Mouse (Mus musculus) kidney, embryonic 15.5 days (tissue): Measurements from ENCODE around the gene Zbtb20. TPM values are rescaled to one million over a fixed set of nuclear protein-coding genes. Genes with fewer than 3 reads are reported as not detected.

Experiments used
- ATAC-seq: fragments of 200-750 bp; cut with Nextera tagmentation; replicated peaks from 2 replicates; pipeline ENCODE4 v1.8.0; 2017; ENCODE audit warnings: moderate TSS enrichment; ENCODE audit not compliant: low FRiP score
- H3K27ac ChIP-seq: fragments of 300-500 bp; sonication (generic); 2 replicates; pipeline ENCODE4 v1.5.1; 2015; ENCODE audit warnings: mild to moderate bottlenecking, inconsistent platforms
- H3K27me3 ChIP-seq: fragments of 300-500 bp; sonication (generic); 2 replicates; pipeline ENCODE4 v1.6.1; 2015; ENCODE audit warnings: inconsistent platforms
- H3K36me3 ChIP-seq: fragments of 300-500 bp; sonication (generic); 2 replicates; pipeline ENCODE4 v1.6.1; 2015; ENCODE audit warnings: inconsistent platforms
- H3K4me1 ChIP-seq: fragments of 300-500 bp; sonication (generic); 2 replicates; pipeline ENCODE4 v1.6.1; 2015; ENCODE audit warnings: inconsistent platforms
- H3K4me2 ChIP-seq: fragments of 300-500 bp; sonication (generic); 2 replicates; pipeline ENCODE4 v1.6.1; 2015; ENCODE audit warnings: moderate library complexity, mild to moderate bottlenecking, inconsistent platforms
- H3K4me3 ChIP-seq: fragments of 300-500 bp; sonication (generic); replicated peaks from 2 replicates; pipeline ENCODE4 v1.5.1; 2015; ENCODE audit warnings: mild to moderate bottlenecking, inconsistent platforms
- H3K9ac ChIP-seq: fragments of 300-500 bp; sonication (generic); 2 replicates; pipeline ENCODE4 v1.6.1; 2015; ENCODE audit warnings: mild to moderate bottlenecking, inconsistent platforms
- H3K9me3 ChIP-seq: fragments of 300-500 bp; sonication (generic); replicated peaks from 2 replicates; pipeline ENCODE4 v1.6.1; 2016; ENCODE audit warnings: inconsistent platforms
- WGBS: fragments of 180-500 bp; shearing (Covaris S2); methylation state at CpG from one replicate; pipeline ENCODE4 v1.1.7; 2015; ENCODE audit warnings: mixed read lengths; 5-methylcytosine and 5-hydroxymethylcytosine counted together
- polyA plus RNA-seq: library from polyadenylated mRNA; unstranded; fragments of >200 nt; fragmentation: Nextera tagmentation; extraction: Ambion mirVana; gene quantifications from 2 replicates; pipeline ENCODE4 v1.2.1, GENCODE M21; 2015

Zbtb20 gene
- polyA plus RNA-seq, 1 experiment from 2014 or later: 41.2 TPM

DNA sequence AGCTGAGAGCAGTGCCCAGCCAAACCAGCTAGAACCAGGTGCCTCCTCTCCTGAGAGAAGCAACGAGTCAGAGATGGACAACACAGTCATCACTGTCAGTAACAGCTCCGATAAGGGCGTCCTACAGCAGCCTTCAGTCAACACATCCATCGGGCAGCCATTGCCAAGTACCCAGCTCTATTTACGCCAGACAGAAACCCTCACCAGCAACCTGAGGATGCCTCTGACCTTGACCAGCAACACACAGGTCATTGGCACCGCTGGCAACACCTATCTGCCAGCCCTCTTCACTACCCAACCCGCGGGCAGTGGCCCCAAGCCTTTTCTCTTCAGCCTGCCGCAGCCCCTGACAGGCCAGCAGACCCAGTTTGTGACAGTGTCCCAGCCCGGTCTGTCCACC, 734.7 kb downstream of the Zbtb20 start:
- ATAC-seq: no peak
- Histone ChIP-seq H3K9ac (no peak overlapping the region), H3K36me3 (peaks cover 41% of the 10 kb centered on the region), H3K27ac (no peak overlapping the region), H3K4me3 (no peak overlapping the region), H3K9me3 (no peaks in the 10 kb centered on the region), H3K4me1 (peaks cover 6% of the 10 kb centered on the region; the same call in 1 of the 2 replicates), H3K27me3 (no peaks in the 10 kb centered on the region), H3K4me2 (no peak overlapping the region)
- WGBS: 92% methylated on average over 10 of the region's 10 CpGs

DNA sequence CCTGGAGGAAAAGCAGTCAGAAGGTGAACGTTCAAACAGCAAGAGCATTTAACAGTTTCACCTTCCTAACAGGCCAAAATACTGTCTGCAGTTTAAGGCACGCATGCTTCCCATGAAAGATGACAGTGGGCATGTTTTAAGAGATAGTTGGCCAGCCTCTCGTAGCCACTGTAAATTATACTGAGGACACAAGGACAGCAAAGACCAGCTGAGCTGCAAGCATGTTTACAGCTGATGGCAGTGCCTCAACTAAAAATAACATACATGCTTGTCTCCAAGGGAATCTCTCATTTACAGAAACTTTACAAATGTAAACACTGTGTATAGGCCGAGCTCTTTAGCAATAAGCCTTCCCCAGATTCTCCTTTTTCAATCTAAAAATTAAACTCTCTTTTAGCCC, 740.7 kb downstream of the Zbtb20 start:
- no peak for ATAC-seq
- Histone ChIP-seq H3K27ac (no peak overlapping the region), H3K9me3 (no peaks in the 10 kb centered on the region), H3K4me3 (no peak overlapping the region), H3K27me3 (no peaks in the 10 kb centered on the region), H3K9ac (no peak overlapping the region), H3K4me1 (peaks cover 18% of the 10 kb centered on the region), H3K36me3 (peaks cover 20% of the 10 kb centered on the region), H3K4me2 (no peak overlapping the region)
- WGBS: 47% methylated on average over 4 of the region's 4 CpGs

DNA sequence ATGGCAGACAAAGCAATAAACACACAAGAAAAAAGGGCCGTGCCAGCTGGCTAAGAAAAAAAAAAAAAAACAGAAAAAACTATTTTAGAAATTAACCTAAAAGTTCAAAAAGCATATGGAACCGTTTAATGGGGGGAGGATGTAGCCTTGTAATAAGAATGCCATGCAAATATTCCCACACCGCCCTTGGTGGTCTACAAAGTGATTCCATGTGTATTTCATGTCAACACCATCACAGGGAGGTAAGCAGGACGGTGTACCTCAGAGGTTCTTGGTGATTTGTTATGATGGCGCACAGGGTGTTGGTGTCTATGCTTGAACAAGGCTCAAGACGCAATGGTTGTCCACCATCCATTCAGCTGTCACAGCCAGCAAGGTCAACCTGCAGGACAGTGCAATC, 741.7 kb downstream of the Zbtb20 start:
- WGBS: 87% methylated on average over 6 of the region's 6 CpGs
- Histone ChIP-seq H3K27ac (no peak overlapping the region), H3K9ac (no peak overlapping the region), H3K4me2 (no peak overlapping the region), H3K4me3 (no peak overlapping the region), H3K4me1 (peaks cover 18% of the 10 kb centered on the region), H3K9me3 (no peaks in the 10 kb centered on the region), H3K27me3 (no peaks in the 10 kb centered on the region), H3K36me3 (peaks cover 13% of the 10 kb centered on the region)
- no peak for ATAC-seq

DNA sequence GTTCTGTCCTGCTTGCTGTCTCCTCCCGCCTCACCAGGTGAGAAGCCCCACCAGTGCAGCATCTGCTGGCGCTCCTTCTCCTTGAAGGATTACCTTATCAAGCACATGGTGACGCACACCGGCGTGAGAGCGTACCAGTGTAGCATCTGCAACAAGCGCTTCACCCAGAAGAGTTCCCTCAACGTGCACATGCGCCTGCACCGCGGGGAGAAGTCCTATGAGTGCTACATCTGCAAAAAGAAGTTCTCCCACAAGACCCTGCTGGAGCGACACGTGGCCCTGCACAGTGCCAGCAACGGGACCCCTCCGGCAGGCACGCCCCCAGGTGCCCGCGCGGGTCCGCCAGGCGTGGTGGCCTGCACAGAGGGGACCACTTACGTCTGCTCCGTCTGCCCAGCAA, 742.6 kb downstream of the Zbtb20 start:
- peaks cover 18% of the 10 kb centered on the region for H3K4me1 ChIP-seq
- ATAC-seq: no peak
- no peaks in the 10 kb centered on the region for H3K27me3 ChIP-seq
- no peak overlapping the region for H3K4me2 ChIP-seq
- peaks cover 8% of the 10 kb centered on the region for H3K36me3 ChIP-seq
- 92% methylated on average over 23 of the region's 23 CpGs for WGBS
- no peak overlapping the region for H3K9ac ChIP-seq
- no peak overlapping the region for H3K4me3 ChIP-seq
- H3K27ac ChIP-seq: no peak overlapping the region
- H3K9me3 ChIP-seq: no peaks in the 10 kb centered on the region

DNA sequence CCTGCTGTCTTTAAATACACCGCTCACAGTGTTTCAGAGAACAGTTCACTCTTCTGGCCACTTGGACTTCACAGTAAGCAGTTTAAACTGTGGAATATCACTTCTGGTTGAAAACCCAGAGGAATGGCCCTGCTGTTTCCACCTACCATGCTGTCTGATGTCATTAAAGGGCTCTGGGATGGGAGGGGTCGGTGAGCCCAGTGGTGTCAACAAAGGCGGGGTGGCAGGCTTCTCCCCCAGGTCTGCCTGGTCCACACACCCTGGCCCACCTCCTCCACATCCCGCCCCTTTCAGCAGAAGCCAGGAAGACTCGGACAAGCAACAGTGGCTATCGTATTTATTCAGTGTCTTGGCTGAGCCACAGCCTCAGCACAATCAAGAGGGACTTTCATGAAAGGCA, 743.6 kb downstream of the Zbtb20 start:
- WGBS: 41% methylated on average over 6 of the region's 6 CpGs
- no peak overlapping the region for H3K9ac ChIP-seq
- 0 out of 2 replicates have a peak overlapping the region, but pooled peaks have one; percentile 3 for H3K27ac ChIP-seq
- H3K9me3 ChIP-seq: no peaks in the 10 kb centered on the region
- peaks cover 8% of the 10 kb centered on the region for H3K36me3 ChIP-seq
- H3K4me3 ChIP-seq: no peak overlapping the region
- H3K27me3 ChIP-seq: no peaks in the 10 kb centered on the region
- peak; percentile 53; the same call in 1 of the 2 replicates for ATAC-seq
- peaks cover 17% of the 10 kb centered on the region for H3K4me1 ChIP-seq
- no peak overlapping the region for H3K4me2 ChIP-seq

DNA sequence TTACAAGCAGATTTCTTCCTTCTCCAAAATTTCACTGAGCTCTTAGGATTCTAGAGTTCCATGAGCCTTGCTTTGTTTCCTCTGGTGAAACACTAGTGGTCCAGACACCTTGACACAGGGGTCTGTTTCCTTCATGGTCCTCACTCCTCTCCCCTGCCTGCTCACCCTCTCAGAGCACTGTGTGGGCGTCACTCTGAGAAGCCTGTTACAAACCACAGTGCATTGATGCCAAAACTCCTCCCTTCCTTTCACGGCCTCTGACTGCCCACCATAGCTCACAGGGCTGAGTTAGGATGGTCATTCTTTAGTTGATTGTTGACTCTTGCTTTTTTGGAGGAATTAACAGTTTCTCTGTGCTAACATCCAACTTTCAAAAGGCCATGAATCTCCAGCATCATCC, 744.7 kb downstream of the Zbtb20 start:
- no peak overlapping the region for H3K4me3 ChIP-seq
- peaks cover 8% of the 10 kb centered on the region for H3K36me3 ChIP-seq
- H3K9ac ChIP-seq: no peak overlapping the region
- H3K27ac ChIP-seq: peak overlapping the region; percentile 41; the same call in 1 of the 2 replicates
- no peaks in the 10 kb centered on the region for H3K9me3 ChIP-seq
- peak; percentile 85 for ATAC-seq
- no peaks in the 10 kb centered on the region for H3K27me3 ChIP-seq
- peaks cover 12% of the 10 kb centered on the region for H3K4me1 ChIP-seq
- WGBS: 25% methylated on average over 2 of the region's 2 CpGs
- H3K4me2 ChIP-seq: no peak overlapping the region

DNA sequence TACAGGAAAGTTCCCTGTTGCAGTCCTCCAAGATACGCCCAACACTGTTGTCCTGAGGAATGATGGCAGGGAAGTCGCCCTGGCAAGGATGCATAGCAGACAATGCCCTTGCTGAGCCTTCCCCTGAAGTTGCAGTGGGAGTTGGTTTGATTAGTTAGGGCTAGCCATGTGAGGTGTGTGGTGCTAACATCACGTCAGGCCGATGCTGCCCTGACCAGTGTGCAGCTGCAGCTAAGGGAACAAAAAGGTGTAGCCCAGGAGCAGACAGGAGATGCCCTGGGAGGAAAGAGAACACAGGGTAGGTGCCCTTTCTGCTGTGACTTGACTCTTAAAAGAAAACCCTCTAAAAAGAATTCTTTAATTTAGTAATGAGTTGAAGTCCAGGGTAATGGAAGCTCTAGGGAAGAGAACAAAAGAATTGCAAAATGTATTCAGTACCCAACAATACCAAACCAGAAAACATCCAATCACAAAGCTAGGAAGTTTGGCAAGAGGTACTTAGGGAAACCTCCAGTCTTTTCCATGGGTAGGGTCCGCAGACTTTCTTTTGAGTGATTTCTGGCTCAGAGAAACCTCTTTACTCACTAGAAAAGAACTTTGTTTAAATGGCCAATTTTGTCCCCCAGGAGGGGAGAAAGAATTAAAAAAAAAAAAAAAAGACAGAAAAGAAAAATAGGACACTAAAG, 747.8 kb downstream of the Zbtb20 start:
- Histone ChIP-seq H3K4me2 (no peak overlapping the region), H3K36me3 (peaks cover 8% of the 10 kb centered on the region), H3K4me1 (peaks cover 6% of the 10 kb centered on the region), H3K9me3 (no peaks in the 10 kb centered on the region), H3K4me3 (no peak overlapping the region), H3K27ac (no peak overlapping the region), H3K27me3 (no peaks in the 10 kb centered on the region), H3K9ac (no peak overlapping the region)
- ATAC-seq: no peak
- 84% methylated on average over 5 of the region's 5 CpGs for WGBS

DNA sequence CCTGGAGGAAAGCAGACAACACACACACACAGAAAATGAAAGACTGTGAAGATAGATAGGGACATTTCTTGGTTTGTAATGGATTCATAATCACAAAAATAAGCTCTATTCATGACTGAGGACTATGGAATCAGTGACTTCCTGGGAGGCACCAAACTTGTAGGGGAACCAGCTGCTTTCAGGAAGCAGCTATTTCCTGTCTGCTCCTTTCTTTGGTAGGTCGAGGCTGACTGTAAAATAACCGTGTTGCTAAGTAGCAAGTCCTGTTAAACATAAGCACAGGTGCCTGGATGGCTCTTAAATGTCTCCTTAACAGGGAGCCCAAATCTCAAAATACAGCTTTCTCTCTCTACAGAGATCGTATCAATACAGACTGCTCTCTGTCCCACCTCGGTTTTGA, 749.2 kb downstream of the Zbtb20 start:
- ATAC-seq: no peak
- H3K27ac ChIP-seq: no peak overlapping the region

DNA sequence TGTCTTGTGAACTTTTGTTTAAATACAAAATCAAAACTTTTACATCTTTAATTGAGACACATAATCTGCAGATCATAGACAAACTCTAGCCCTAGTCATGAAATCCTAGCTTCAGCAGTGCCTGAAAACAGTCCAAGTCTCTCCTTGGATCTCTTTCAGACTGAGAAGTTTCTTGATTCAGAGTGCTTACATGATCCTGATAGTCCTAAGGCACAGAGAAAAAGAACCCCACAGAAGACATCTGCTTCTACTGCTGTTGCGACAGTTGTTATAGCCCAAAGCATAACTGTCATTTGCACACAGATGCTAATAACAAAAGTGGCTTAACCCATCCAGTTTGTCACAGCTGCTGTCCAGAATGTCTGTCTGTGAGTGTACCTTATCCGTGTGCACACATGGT, 749.6 kb downstream of the Zbtb20 start:
- H3K36me3 ChIP-seq: peaks cover 4% of the 10 kb centered on the region; the same call in 1 of the 2 replicates
- H3K27ac ChIP-seq: no peak overlapping the region
- H3K9ac ChIP-seq: no peak overlapping the region
- no peak overlapping the region for H3K4me2 ChIP-seq
- H3K4me3 ChIP-seq: no peak overlapping the region
- H3K9me3 ChIP-seq: no peaks in the 10 kb centered on the region
- WGBS: 81% methylated on average over 2 of the region's 2 CpGs
- ATAC-seq: no peak
- H3K27me3 ChIP-seq: no peaks in the 10 kb centered on the region
- H3K4me1 ChIP-seq: peaks cover 3% of the 10 kb centered on the region

More for the DNA sequence above, 749.2 kb downstream of the Zbtb20 start:
- Histone ChIP-seq H3K9me3 (no peaks in the 10 kb centered on the region), H3K4me3 (no peak overlapping the region), H3K4me1 (peaks cover 6% of the 10 kb centered on the region), H3K9ac (no peak overlapping the region), H3K4me2 (no peak overlapping the region), H3K36me3 (peaks cover 4% of the 10 kb centered on the region; the same call in 1 of the 2 replicates), H3K27me3 (no peaks in the 10 kb centered on the region)
- WGBS: 63% methylated on average over 4 of the region's 4 CpGs

DNA sequence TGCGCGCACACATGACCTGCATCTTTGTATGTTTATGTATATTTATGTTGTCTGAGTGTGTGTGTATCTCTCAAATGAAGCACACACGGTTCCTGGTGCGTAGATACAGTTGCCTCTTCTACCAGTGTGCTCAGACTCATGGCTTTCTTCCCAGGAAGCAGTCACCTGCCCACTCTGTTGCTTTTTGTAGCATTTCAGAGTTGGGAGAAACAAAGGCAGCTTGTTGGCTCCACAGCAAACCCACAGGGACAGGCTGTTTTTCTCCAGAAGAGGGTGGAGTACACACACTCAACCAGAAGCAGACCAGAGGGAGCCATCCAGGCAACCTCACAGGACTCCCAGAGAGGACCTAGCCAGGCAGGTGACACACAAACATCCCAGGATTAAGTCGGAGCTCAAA, 750.3 kb downstream of the Zbtb20 start:
- no peaks in the 10 kb centered on the region for H3K9me3 ChIP-seq
- no peak for ATAC-seq
- H3K9ac ChIP-seq: no peak overlapping the region
- H3K27ac ChIP-seq: no peak overlapping the region
- WGBS: 89% methylated on average over 5 of the region's 5 CpGs
- H3K36me3 ChIP-seq: peaks cover 4% of the 10 kb centered on the region; the same call in 1 of the 2 replicates
- no peaks in the 10 kb centered on the region; the same call in 1 of the 2 replicates for H3K4me1 ChIP-seq
- H3K4me2 ChIP-seq: no peak overlapping the region
- H3K4me3 ChIP-seq: no peak overlapping the region
- H3K27me3 ChIP-seq: no peaks in the 10 kb centered on the region

DNA sequence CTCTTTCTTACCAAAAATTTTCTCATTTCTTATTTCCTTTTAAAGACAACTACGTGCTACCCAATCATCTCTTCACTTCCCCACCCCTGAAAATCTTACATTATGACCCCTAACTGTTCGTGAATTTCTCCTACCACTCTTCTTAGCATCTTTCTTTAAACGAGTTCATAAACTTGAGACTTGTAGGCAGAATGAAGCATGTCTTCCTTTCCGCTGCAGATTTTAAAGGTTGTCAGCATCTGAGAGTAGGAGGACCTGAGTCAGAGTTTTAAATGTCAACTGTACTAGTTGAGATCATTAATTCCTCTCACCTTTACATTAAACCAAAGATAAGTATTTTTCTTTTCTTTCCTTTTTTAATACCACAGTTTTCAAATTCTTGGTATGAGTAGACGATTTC, 753.0 kb downstream of the Zbtb20 start:
- peaks cover 4% of the 10 kb centered on the region; the same call in 1 of the 2 replicates for H3K36me3 ChIP-seq
- no peaks in the 10 kb centered on the region for H3K27me3 ChIP-seq
- no peaks in the 10 kb centered on the region for H3K9me3 ChIP-seq
- H3K4me3 ChIP-seq: no peak overlapping the region
- no peak for ATAC-seq
- no peaks in the 10 kb centered on the region; the same call in 1 of the 2 replicates for H3K4me1 ChIP-seq
- H3K4me2 ChIP-seq: no peak overlapping the region
- WGBS: 88% methylated on average over 5 of the region's 5 CpGs
- no peak overlapping the region for H3K27ac ChIP-seq
- H3K9ac ChIP-seq: no peak overlapping the region

DNA sequence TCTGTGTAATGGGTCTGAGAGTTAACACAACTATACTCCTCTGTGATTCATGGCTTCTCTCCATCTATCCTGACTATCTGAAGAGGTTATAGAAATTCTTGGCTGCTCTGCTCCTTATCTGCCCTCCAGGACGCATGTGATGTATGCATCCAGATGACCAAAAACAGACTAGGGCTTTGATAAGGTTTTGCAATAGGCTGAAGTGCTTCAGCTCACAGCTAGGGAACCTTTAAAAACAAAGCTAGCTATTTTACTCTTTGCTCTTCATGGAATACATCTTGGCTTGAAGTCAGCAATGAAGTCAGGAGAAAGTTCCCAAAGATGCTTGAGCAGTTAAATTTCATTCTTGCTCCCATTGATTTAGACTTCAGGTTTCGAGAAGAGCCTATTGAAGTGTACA, 756.1 kb downstream of the Zbtb20 start:
- H3K9ac ChIP-seq: no peak overlapping the region
- no peak overlapping the region for H3K4me2 ChIP-seq
- H3K4me3 ChIP-seq: no peak overlapping the region
- H3K27ac ChIP-seq: no peak overlapping the region
- no peaks in the 10 kb centered on the region for H3K9me3 ChIP-seq
- H3K27me3 ChIP-seq: no peaks in the 10 kb centered on the region
- 79% methylated on average over 2 of the region's 2 CpGs for WGBS
- peaks cover 4% of the 10 kb centered on the region; the same call in 1 of the 2 replicates for H3K36me3 ChIP-seq
- no peak for ATAC-seq
- H3K4me1 ChIP-seq: no peaks in the 10 kb centered on the region

DNA sequence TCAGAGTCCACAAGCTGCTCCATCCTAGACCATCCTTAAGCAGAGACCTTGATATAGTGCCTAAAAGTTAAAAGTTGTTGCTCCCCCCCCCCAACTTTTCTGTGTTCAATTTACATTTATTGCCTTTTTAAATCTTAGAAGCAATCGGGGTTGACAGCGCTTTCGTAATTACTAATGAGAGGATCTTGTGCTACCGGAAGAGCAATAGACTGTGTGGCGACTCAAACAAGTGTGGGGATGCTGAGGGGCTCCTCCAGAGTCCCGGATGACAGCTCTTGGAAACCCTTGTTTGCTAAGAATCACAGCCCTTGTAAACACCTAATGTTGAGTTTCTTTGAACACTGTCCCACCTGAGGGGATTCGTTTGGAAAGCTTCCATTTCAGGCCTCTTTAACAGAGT, 758.4 kb downstream of the Zbtb20 start:
- Histone ChIP-seq H3K9me3 (no peaks in the 10 kb centered on the region), H3K27ac (no peak overlapping the region), H3K4me2 (no peak overlapping the region), H3K4me1 (peaks cover 4% of the 10 kb centered on the region; the same call in 1 of the 2 replicates), H3K27me3 (no peaks in the 10 kb centered on the region), H3K9ac (no peak overlapping the region), H3K36me3 (no peaks in the 10 kb centered on the region), H3K4me3 (no peak overlapping the region)
- 82% methylated on average over 7 of the region's 7 CpGs for WGBS
- ATAC-seq: no peak
